Mouse (Mus musculus): ENCODE results near the gene Nufip2. TPM values are rescaled to one million over a fixed set of nuclear protein-coding genes. Genes with fewer than 3 reads are reported as not detected.

Nufip2 gene
- polyA plus RNA-seq, 1 experiment from 2014 or later, result 4.7 TPM

Other genes starting within 250 kb of the Nufip2 start
- not detected in 2 replicates for gene Coro6, start 223.7 kb upstream of the Nufip2 start, polyA plus RNA-seq (2016; fragmentation: Nextera tagmentation; extraction: Ambion mirVana)
- gene Ankrd13b, start 196.5 kb upstream of the Nufip2 start, polyA plus RNA-seq (2016; fragmentation: Nextera tagmentation; extraction: Ambion mirVana), result 11.8 and 13.1 TPM in 2 replicates
- gene Git1, start 192.6 kb upstream of the Nufip2 start, polyA plus RNA-seq (2016; fragmentation: Nextera tagmentation; extraction: Ambion mirVana), result 13.0 and 13.2 TPM in 2 replicates
- 5.8 and 6.8 TPM in 2 replicates for gene Abhd15, start 171.0 kb upstream of the Nufip2 start, polyA plus RNA-seq (2016; fragmentation: Nextera tagmentation; extraction: Ambion mirVana)
- gene Trp53i13, start 170.2 kb upstream of the Nufip2 start, polyA plus RNA-seq (2016; fragmentation: Nextera tagmentation; extraction: Ambion mirVana), result 33.1 and 35.0 TPM in 2 replicates
- 0.11 TPM in 2 replicates for gene Gm10392, start 167.0 kb upstream of the Nufip2 start, polyA plus RNA-seq (2016; fragmentation: Nextera tagmentation; extraction: Ambion mirVana)
- gene Taok1, start 78.3 kb upstream of the Nufip2 start, polyA plus RNA-seq (2016; fragmentation: Nextera tagmentation; extraction: Ambion mirVana), result 11.9 and 13.5 TPM in 2 replicates
- gene Cryba1, start 39.1 kb downstream of the Nufip2 start, polyA plus RNA-seq (2016; fragmentation: Nextera tagmentation; extraction: Ambion mirVana), result 0.88 and 2.2 TPM in 2 replicates
- gene Myo18a, start 77.1 kb downstream of the Nufip2 start, polyA plus RNA-seq (2016; fragmentation: Nextera tagmentation; extraction: Ambion mirVana), result 25.7 and 27.2 TPM in 2 replicates
- 1.3 and 1.6 TPM in 2 replicates for gene Gm10277, start 101.6 kb downstream of the Nufip2 start, polyA plus RNA-seq (2016; fragmentation: Nextera tagmentation; extraction: Ambion mirVana)
- 2.1 and 2.7 TPM in 2 replicates for gene Pipox, start 207.9 kb downstream of the Nufip2 start, polyA plus RNA-seq (2016; fragmentation: Nextera tagmentation; extraction: Ambion mirVana)
- gene Sez6, start 244.6 kb downstream of the Nufip2 start, polyA plus RNA-seq (2016; fragmentation: Nextera tagmentation; extraction: Ambion mirVana), result 2.3 and 2.5 TPM in 2 replicates

Data from embryonic facial prominence, embryonic 10.5 days (tissue).